Mouse (Mus musculus): ENCODE measurements around the gene Tubd1.

- TF ChIP-seq POLR2A (IDR thresholded peaks at IDR 0.05; ENCODE audit: borderline replicate concordance, extremely low read depth, low read depth, low read length) (0 out of 2 replicates have a peak, but pooled peaks have one; percentile 15), CTCF (IDR thresholded peaks at IDR 0.05; ENCODE audit: insufficient read depth, low read length) (no peak)
These were observed 40.3 kb downstream of the Tubd1 start for GRCm38 (mm10) chr11:86584898-86585597.
